In genomic region chr3:89872209-89872608, GRCm38 (mm10) we compare ENCODE assay signal across 8 mouse cellular contexts. TPM values are rescaled to one million over a fixed set of nuclear protein-coding genes. Genes with fewer than 3 reads are reported as not detected.
A peak's percentile ranks its signal among the peaks of the same experiment; 100 is the strongest.
DNase-seq lines count a peak whose midpoint lies in the region; ATAC-seq and TF ChIP-seq lines count a peak whose summit lies in the region.
"Had no signal": no experiment of that assay in that cellular context is flagged by ENCODE, and none has a peak within 500 bp of the region (broad histone marks: within the 10 kb centered on the region; RNA-seq: fewer than 3 reads in every experiment).

No protein-coding gene starts in this region.

- no peaks in the 10 kb centered on the region for H3K9me3 ChIP-seq in MEL (replicated peaks; ENCODE audit: insufficient read depth, low read length)
- no peaks in the 10 kb centered on the region; the same call in 1 of the 2 replicates for H3K9me3 ChIP-seq in hindbrain, embryonic 12.5 days (replicated peaks)
- peaks cover 7% of the 10 kb centered on the region; the same call in 1 of the 2 replicates for H3K9me3 ChIP-seq in forebrain, embryonic 13.5 days (replicated peaks)

- H3K4me1 ChIP-seq in MEL (ENCODE audit: control insufficient read depth in 1 of 2, insufficient read depth in 2 of 2, low read length in 2 of 2): peaks cover 9 to 32% of the 10 kb centered on the region in 2 experiments
- peaks cover 11% of the 10 kb centered on the region for H3K4me1 ChIP-seq in hindbrain, embryonic 12.5 days
- H3K4me1 ChIP-seq in forebrain, embryonic 13.5 days: peaks cover 15% of the 10 kb centered on the region

- no peak for ATAC-seq in hindbrain, embryonic 12.5 days (ENCODE audit: low FRiP score)
- no peak for ATAC-seq in forebrain, embryonic 13.5 days

- peak; percentile 48 to 71 for TF ChIP-seq EP300 in MEL (IDR thresholded peaks at IDR 0.05; ENCODE audit: low read depth in 1 of 2, low read length in 2 of 2)

- no peak for TF ChIP-seq POLR2A in MEL (IDR thresholded peaks at IDR 0.05; ENCODE audit: control insufficient read depth in 1 of 2, insufficient read depth in 1 of 2, low read depth in 1 of 2, low read length in 2 of 2, poor library complexity in 1 of 2)

- TF ChIP-seq RAD21 in MEL (IDR thresholded peaks at IDR 0.05; ENCODE audit: low read depth, low read length): no peak

- no peak overlapping the region for H3K4me3 ChIP-seq in MEL (ENCODE audit: control insufficient read depth in 1 of 2, insufficient read depth in 1 of 2, low read depth in 2 of 2, low read length in 2 of 2)
- no peak overlapping the region for H3K4me3 ChIP-seq in hindbrain, embryonic 12.5 days
- H3K4me3 ChIP-seq in forebrain, embryonic 13.5 days: no peak overlapping the region

- peak overlapping the region; percentile 22; the same call in 1 of the 2 replicates for H3K27ac ChIP-seq in MEL (ENCODE audit: control insufficient read depth, low read depth, low read length)
- no peak overlapping the region for H3K27ac ChIP-seq in hindbrain, embryonic 12.5 days
- H3K27ac ChIP-seq in forebrain, embryonic 13.5 days: no peak overlapping the region; the same call in 1 of the 2 replicates
- H3K27ac ChIP-seq: macrophage had no signal

- 84% methylated on average over 7 of the region's 7 CpGs for WGBS in hindbrain, embryonic 12.5 days
- 89% methylated on average over 7 of the region's 7 CpGs for WGBS in forebrain, embryonic 13.5 days

- no peak overlapping the region for H3K4me2 ChIP-seq in hindbrain, embryonic 12.5 days (replicated peaks)
- H3K4me2 ChIP-seq in forebrain, embryonic 13.5 days: no peak overlapping the region

- no peak for TF ChIP-seq CTCF in MEL (IDR thresholded peaks at IDR 0.05 in 2 of 3, conservative IDR thresholded peaks at IDR 0.05 in 1 of 3; ENCODE audit: control insufficient read depth in 1 of 3, insufficient read depth in 1 of 3, low read depth in 2 of 3, low read length in 3 of 3, poor library complexity in 1 of 3, severe bottlenecking in 1 of 3)

- DNase-seq in 416B (ENCODE audit: low read depth): peak; percentile 94
- peak; percentile 64 for DNase-seq in MEL (ENCODE audit: low read depth, low spot score)
- DNase-seq in liver: peak; percentile 83
- DNase-seq in naive thymus-derived CD4-positive, alpha-beta T cell, adult 2 months (ENCODE audit: low read depth): peak; percentile 95
- DNase-seq in gastrocnemius, postnatal 10 days: no peak

- peaks cover 0 to 27% of the 10 kb centered on the region in 2 experiments; a peak in 2 of 4 replicates for H3K36me3 ChIP-seq in MEL (ENCODE audit: control insufficient read depth in 1 of 2, insufficient read depth in 2 of 2, low read length in 2 of 2)
- H3K36me3 ChIP-seq in hindbrain, embryonic 12.5 days: no peaks in the 10 kb centered on the region
- no peaks in the 10 kb centered on the region for H3K36me3 ChIP-seq in forebrain, embryonic 13.5 days (ENCODE audit: poor library complexity, severe bottlenecking)

- H3K27me3 ChIP-seq in MEL (ENCODE audit: control insufficient read depth in 1 of 2, insufficient read depth in 2 of 2, low read length in 2 of 2): no peaks in the 10 kb centered on the region
- no peaks in the 10 kb centered on the region for H3K27me3 ChIP-seq in hindbrain, embryonic 12.5 days
- no peaks in the 10 kb centered on the region for H3K27me3 ChIP-seq in forebrain, embryonic 13.5 days

- no peaks in the 10 kb centered on the region for H3K79me2 ChIP-seq in MEL (ENCODE audit: control insufficient read depth, insufficient read depth, low read length, poor library complexity)

- H3K9ac ChIP-seq in MEL (ENCODE audit: control insufficient read depth, low read depth, low read length, poor library complexity, severe bottlenecking): no peak overlapping the region
- H3K9ac ChIP-seq in hindbrain, embryonic 12.5 days: no peak overlapping the region
- no peak overlapping the region for H3K9ac ChIP-seq in forebrain, embryonic 13.5 days

TF ChIP-seq in MEL, 35 proteins besides CTCF, POLR2A, EP300 and RAD21:
- no peak for TF ChIP-seq ZMIZ1 (IDR thresholded peaks at IDR 0.05; ENCODE audit: low read depth, low read length)
- no peak for TF ChIP-seq ELF1 (IDR thresholded peaks at IDR 0.05; ENCODE audit: low read depth, low read length)
- TF ChIP-seq TBP (IDR thresholded peaks at IDR 0.05; ENCODE audit: low read depth, low read length): no peak
- peak; percentile 18; the same call in 1 of the 2 replicates for TF ChIP-seq ZNF384 (IDR thresholded peaks at IDR 0.05; ENCODE audit: low read depth, low read length)
- TF ChIP-seq SMC3 (IDR thresholded peaks at IDR 0.05; ENCODE audit: low read depth, low read length): no peak
- TF ChIP-seq MAZ (IDR thresholded peaks at IDR 0.05; ENCODE audit: low read depth, low read length): no peak; the same call in 1 of the 2 replicates
- no peak for TF ChIP-seq ZC3H11A (IDR thresholded peaks at IDR 0.05; ENCODE audit: low read depth, low read length)
- no peak for TF ChIP-seq GABPA (IDR thresholded peaks at IDR 0.05; ENCODE audit: low read depth, low read length)
- TF ChIP-seq NELFE (IDR thresholded peaks at IDR 0.05; ENCODE audit: low read depth, low read length): no peak
- TF ChIP-seq HCFC1 (IDR thresholded peaks at IDR 0.05; ENCODE audit: low read depth, low read length): no peak
- peak; percentile 81 for TF ChIP-seq MAX (IDR thresholded peaks at IDR 0.05; ENCODE audit: low read length)
- TF ChIP-seq JUND (IDR thresholded peaks at IDR 0.05; ENCODE audit: low read depth, low read length): no peak
- no peak for TF ChIP-seq CHD1 (IDR thresholded peaks at IDR 0.05; ENCODE audit: low read depth, low read length)
- peak; percentile 95 for TF ChIP-seq MXI1 (IDR thresholded peaks at IDR 0.05; ENCODE audit: low read depth, low read length)
- TF ChIP-seq GATA1 (IDR thresholded peaks at IDR 0.05; ENCODE audit: low read depth, low read length): peak; percentile 61
- TF ChIP-seq KAT2A (conservative IDR thresholded peaks at IDR 0.05; ENCODE audit: low read depth, low read length): no peak
- no peak for TF ChIP-seq POLR2AphosphoS5 (IDR thresholded peaks at IDR 0.05; ENCODE audit: borderline replicate concordance, low read depth, low read length)
- no peak for TF ChIP-seq ZKSCAN1 (IDR thresholded peaks at IDR 0.05; ENCODE audit: low read depth, low read length)
- TF ChIP-seq CHD2 (IDR thresholded peaks at IDR 0.05; ENCODE audit: low read length): no peak
- no peak for TF ChIP-seq MYB (IDR thresholded peaks at IDR 0.05; ENCODE audit: low read depth, low read length)
- TF ChIP-seq ETS1 (IDR thresholded peaks at IDR 0.05; ENCODE audit: low read depth, low read length): peak; percentile 90
- no peak for TF ChIP-seq POLR2AphosphoS2 (IDR thresholded peaks at IDR 0.05; ENCODE audit: low read length)
- peak; percentile 82 for TF ChIP-seq SIN3A (IDR thresholded peaks at IDR 0.05; ENCODE audit: low read length)
- peak; percentile 65 for TF ChIP-seq TCF12 (IDR thresholded peaks at IDR 0.05; ENCODE audit: low read depth, low read length)
- peak; percentile 86 for TF ChIP-seq USF1 (IDR thresholded peaks at IDR 0.05; ENCODE audit: low read depth, low read length)
- no peak for TF ChIP-seq MAFK (IDR thresholded peaks at IDR 0.05; ENCODE audit: borderline replicate concordance, low read depth, low read length)
- TF ChIP-seq TAL1 (IDR thresholded peaks at IDR 0.05; ENCODE audit: low read length): no peak
- TF ChIP-seq MEF2A (IDR thresholded peaks at IDR 0.05; ENCODE audit: extremely low read depth, insufficient replicate concordance, low read depth, low read length, poor library complexity, severe bottlenecking): no peak
- peak; percentile 64 for TF ChIP-seq MYC (IDR thresholded peaks at IDR 0.05; ENCODE audit: low read depth, low read length)
- TF ChIP-seq BHLHE40 (IDR thresholded peaks at IDR 0.05; ENCODE audit: borderline replicate concordance, low read depth, low read length): peak; percentile 98
- TF ChIP-seq USF2 (IDR thresholded peaks at IDR 0.05; ENCODE audit: borderline replicate concordance in 1 of 2, insufficient read depth in 1 of 2, low read depth in 1 of 2, low read length in 2 of 2): 0 out of 4 replicates have a peak, but pooled peaks of 1 of the 2 experiments have one; percentile 32
- TF ChIP-seq UBTF (IDR thresholded peaks at IDR 0.05; ENCODE audit: borderline replicate concordance, insufficient read depth, low read depth, low read length): no peak

RNA-seq across cellular contexts. Expression of gene Il6ra, which starts 40.8 kb away (rescaled TPM):
- total RNA-seq in MEL (2012; rRNA removed): 0.13 and 0.15 TPM in 2 replicates
- polyA plus RNA-seq in MEL (2012; ENCODE audit: insufficient read depth in 1 of 2, insufficient read length in 2 of 2, low read depth in 1 of 2, low replicate concordance in 2 of 2, missing spikeins in 1 of 2): 1 to 10 TPM in 1 of 2 experiments, not detected in 1; 3.4 TPM
- 0.66 and 1.2 TPM in 2 replicates for polyA plus RNA-seq in hindbrain, embryonic 12.5 days (2016; fragmentation: Nextera tagmentation; extraction: Ambion mirVana)
- 0.25 and 0.36 TPM in 2 replicates for polyA plus RNA-seq in forebrain, embryonic 13.5 days (2015; fragmentation: Nextera tagmentation; extraction: Ambion mirVana)
- 1 to 10 TPM; 2.4 to 3.1 TPM for total RNA-seq in gastrocnemius, postnatal 10 days (2021)

RNA-seq across cellular contexts. Expression of gene She, which starts 41.0 kb away (rescaled TPM):
- total RNA-seq in MEL (2012; rRNA removed): 3.3 and 5.3 TPM in 2 replicates
- 1 to 10 TPM in 1 of 2 experiments, not detected in 1; 3.5 TPM for polyA plus RNA-seq in MEL (2012; ENCODE audit: insufficient read depth in 1 of 2, insufficient read length in 2 of 2, low read depth in 1 of 2, low replicate concordance in 2 of 2, missing spikeins in 1 of 2)
- polyA plus RNA-seq in hindbrain, embryonic 12.5 days (2016; fragmentation: Nextera tagmentation; extraction: Ambion mirVana): 3.4 and 4.4 TPM in 2 replicates
- polyA plus RNA-seq in forebrain, embryonic 13.5 days (2015; fragmentation: Nextera tagmentation; extraction: Ambion mirVana): 1.2 TPM in 2 replicates
- total RNA-seq in gastrocnemius, postnatal 10 days (2021): 10 to 100 TPM in 1 of 2 experiments, 1 to 10 TPM in 1; 9.4 to 10.7 TPM
- polyA plus RNA-seq: macrophage had no signal
